Mouse (Mus musculus) olfactory bulb, adult 2 months (tissue): Measurements from ENCODE around the gene Vgll4. TPM values are rescaled to one million over a fixed set of nuclear protein-coding genes. Genes with fewer than 3 reads are reported as not detected.

Experiments used
- H3K27ac ChIP-seq: fragments of 200-500 bp; 2 replicates; pipeline ENCODE4 v1.5.1; 2012; ENCODE audit warnings: low read depth, low read length; ENCODE audit not compliant: insufficient read depth
- H3K4me1 ChIP-seq: fragments of 200-500 bp; 2 replicates; pipeline ENCODE4 v1.6.1; 2012; ENCODE audit warnings: low read length; ENCODE audit not compliant: control insufficient read depth, insufficient read depth
- H3K4me3 ChIP-seq: fragments of 200-500 bp; 2 replicates; pipeline ENCODE4 v1.5.1; 2012; ENCODE audit warnings: mild to moderate bottlenecking, low read depth, low read length, moderate library complexity; ENCODE audit not compliant: insufficient read depth
- CTCF ChIP-seq: fragments of 200-500 bp; IDR thresholded peaks from 2 replicates; pipeline ENCODE4 v1.5.1; 2012; ENCODE audit warnings: low read depth, mild to moderate bottlenecking, low read length, moderate library complexity; ENCODE audit not compliant: insufficient read depth
- POLR2A ChIP-seq: fragments of 200-500 bp; IDR thresholded peaks from 2 replicates; pipeline ENCODE4 v1.6.1; 2012; ENCODE audit warnings: mild to moderate bottlenecking, low read depth, low read length, moderate library complexity; ENCODE audit not compliant: insufficient read depth
- WGBS: fragments of 180-500 bp; shearing (Covaris S2); methylation state at CpG from one replicate; pipeline ENCODE4 v1.1.7; 2018; 5-methylcytosine and 5-hydroxymethylcytosine counted together
- polyA plus RNA-seq: library from polyadenylated mRNA; stranded (reverse); fragments of >200 nt; gene quantifications from 2 replicates; pipeline ENCODE4 v1.2.4, GENCODE M21; 2012; ENCODE audit warnings: low replicate concordance; ENCODE audit not compliant: missing spikeins, insufficient read depth, insufficient read length

The Vgll4 gene
- polyA plus RNA-seq, 1 experiment = not detected

DNA sequence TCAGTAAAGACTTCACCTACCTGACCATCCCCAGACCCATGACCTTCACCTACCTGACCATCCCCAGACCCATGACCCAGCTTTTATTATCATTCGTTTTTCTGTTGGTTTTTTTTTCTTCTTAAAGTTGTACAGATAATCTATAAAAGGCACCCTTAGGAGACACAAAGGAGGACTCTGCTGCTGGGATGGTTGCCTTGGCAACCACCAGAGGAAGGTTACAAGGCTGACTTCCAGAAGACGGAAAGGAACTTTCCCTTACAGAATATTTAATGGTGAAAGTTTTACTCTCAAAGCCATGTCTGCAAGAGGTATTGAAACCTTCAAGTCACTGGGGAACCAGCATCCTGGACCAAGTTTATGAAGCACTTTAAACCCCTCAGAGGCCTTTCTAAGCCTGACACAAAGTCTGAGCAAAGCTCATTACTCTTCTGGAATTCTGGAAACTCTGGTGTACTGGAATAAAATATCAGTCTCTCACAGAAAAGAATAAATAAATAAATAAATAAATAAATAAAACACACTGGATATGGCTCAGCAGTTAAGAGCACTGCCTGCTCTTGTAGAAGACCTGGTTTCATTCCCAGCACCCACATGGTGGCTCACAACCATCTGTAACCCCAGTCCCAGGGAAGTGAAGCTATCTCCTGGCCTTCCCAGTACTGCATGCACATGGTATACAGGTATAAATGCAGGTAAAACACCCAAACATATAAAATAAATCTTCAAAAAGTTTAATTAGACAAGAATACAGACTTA lies 3.2 kb downstream of the Vgll4 start:
- no peak overlapping the region for H3K4me3 ChIP-seq
- peaks cover 10% of the 10 kb centered on the region for H3K4me1 ChIP-seq
- no peak overlapping the region for H3K27ac ChIP-seq
- WGBS = 21% methylated on average over 2 of the region's 2 CpGs
- TF ChIP-seq POLR2A (no peak), CTCF (no peak)

- Histone ChIP-seq H3K4me1 (peaks cover 10% of the 10 kb centered on the region), H3K27ac (no peak overlapping the region), H3K4me3 (no peak overlapping the region)
- WGBS = 91% methylated on average over 3 of the region's 3 CpGs
- no peak for TF ChIP-seq POLR2A
- TF ChIP-seq CTCF = no peak
Measured at GRCm38 (mm10) chr6:114965802-114966201, 4.0 kb downstream of the Vgll4 start.

DNA sequence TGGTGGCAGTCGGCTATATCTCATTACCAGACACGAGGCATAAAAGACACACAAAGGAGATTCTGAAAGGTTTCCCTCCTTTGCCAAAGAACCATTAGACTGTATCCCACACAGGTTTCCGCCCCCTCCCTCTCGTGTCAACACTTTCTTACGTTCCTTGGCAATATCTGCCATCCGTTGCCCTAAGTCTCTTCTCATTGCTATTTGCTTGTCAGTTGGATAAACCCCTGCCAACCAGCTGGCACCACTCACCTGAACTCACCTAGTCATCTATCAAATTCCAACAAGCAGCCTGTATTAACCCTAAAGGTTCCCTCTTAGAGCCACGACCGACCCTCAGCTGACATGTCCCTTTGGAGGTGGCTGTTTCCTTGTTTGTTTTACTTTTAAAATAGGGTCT lies 4.4 kb downstream of the Vgll4 start:
- Histone ChIP-seq H3K4me1 (peaks cover 10% of the 10 kb centered on the region), H3K4me3 (no peak overlapping the region), H3K27ac (no peak overlapping the region)
- TF ChIP-seq CTCF = no peak
- no peak for TF ChIP-seq POLR2A
- WGBS = 68% methylated on average over 8 of the region's 8 CpGs

GRCm38 (mm10) chr6:114964235-114964634 lies 5.6 kb downstream of the Vgll4 start:
- H3K27ac ChIP-seq = no peak overlapping the region
- WGBS = 58% methylated on average over 2 of the region's 2 CpGs
- no peak for TF ChIP-seq CTCF
- TF ChIP-seq POLR2A = no peak

GRCm38 (mm10) chr6:114963636-114964035 lies 6.2 kb downstream of the Vgll4 start:
- TF ChIP-seq POLR2A = no peak
- TF ChIP-seq CTCF = no peak
- no peak overlapping the region for H3K4me3 ChIP-seq
- H3K27ac ChIP-seq = no peak overlapping the region
- peaks cover 9% of the 10 kb centered on the region; the same call in 1 of the 2 replicates for H3K4me1 ChIP-seq
- 70% methylated on average over 5 of the region's 5 CpGs for WGBS

More at GRCm38 (mm10) chr6:114964235-114964634, 5.6 kb downstream of the Vgll4 start:
- Histone ChIP-seq H3K4me3 (no peak overlapping the region), H3K4me1 (peaks cover 9% of the 10 kb centered on the region; the same call in 1 of the 2 replicates)

- Histone ChIP-seq H3K27ac (no peak overlapping the region), H3K4me1 (peaks cover 19% of the 10 kb centered on the region), H3K4me3 (no peak overlapping the region)
- no peak for TF ChIP-seq CTCF
- no peak for TF ChIP-seq POLR2A
- 81% methylated on average over 10 of the region's 10 CpGs for WGBS
Measured at GRCm38 (mm10) chr6:114961276-114962068, 8.3 kb downstream of the Vgll4 start.

- no peak for TF ChIP-seq CTCF
- TF ChIP-seq POLR2A = no peak
- H3K27ac ChIP-seq = no peak overlapping the region
- peaks cover 18% of the 10 kb centered on the region for H3K4me1 ChIP-seq
- WGBS = 80% methylated on average over 6 of the region's 6 CpGs
- no peak overlapping the region for H3K4me3 ChIP-seq
Measured at GRCm38 (mm10) chr6:114959012-114959398, 10.8 kb downstream of the Vgll4 start.

DNA sequence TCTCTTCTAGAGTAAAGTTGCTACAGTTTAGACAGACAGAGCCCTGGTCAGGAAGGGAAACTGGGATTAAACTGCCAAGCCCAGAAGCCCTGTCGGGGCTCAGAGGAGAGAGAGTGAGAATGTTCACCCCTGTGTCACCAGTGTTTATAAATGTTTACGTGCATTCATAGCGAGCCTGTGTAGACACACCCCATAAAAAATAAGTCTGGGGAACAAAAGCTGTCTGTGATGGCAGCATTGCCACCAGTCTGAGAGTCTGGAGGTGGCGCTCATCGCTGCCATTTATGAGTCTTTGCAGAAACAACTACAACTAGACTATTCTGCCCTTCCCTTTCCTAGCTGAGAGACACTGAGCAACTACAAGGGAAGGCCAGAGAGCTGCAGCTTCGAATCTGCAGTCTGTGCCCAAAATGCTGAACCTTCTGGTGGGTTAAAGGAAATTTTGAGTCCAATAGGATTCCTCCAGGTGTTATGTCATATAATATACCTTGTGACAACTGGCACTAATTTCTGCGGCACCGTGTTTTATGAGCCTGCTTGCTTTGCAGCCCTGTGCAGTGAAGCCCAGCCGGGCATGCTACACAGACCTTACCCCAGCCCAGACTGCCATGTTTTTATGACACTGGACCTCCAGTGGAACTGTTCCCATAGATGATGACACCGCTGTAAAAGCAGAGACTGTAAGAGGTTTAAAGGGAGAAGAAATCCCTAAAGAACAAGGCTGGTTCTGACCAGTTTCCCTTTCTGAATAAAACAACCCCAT lies 11.4 kb downstream of the Vgll4 start:
- 63% methylated on average over 10 of the region's 10 CpGs for WGBS

More for the DNA sequence above, 11.4 kb downstream of the Vgll4 start:
- no peak overlapping the region for H3K27ac ChIP-seq
- H3K4me3 ChIP-seq = no peak overlapping the region
- TF ChIP-seq CTCF (no peak), POLR2A (no peak)
- peaks cover 24% of the 10 kb centered on the region for H3K4me1 ChIP-seq
